Mouse (Mus musculus) lung, postnatal 4 days (tissue): ENCODE results near the gene Mov10.

ENCODE experiments used
- DNase-seq, 2 experiments: peaks; one replicate each; pipeline ENCODE4 v3.0.0; 2021

The Mov10 gene

DNA sequence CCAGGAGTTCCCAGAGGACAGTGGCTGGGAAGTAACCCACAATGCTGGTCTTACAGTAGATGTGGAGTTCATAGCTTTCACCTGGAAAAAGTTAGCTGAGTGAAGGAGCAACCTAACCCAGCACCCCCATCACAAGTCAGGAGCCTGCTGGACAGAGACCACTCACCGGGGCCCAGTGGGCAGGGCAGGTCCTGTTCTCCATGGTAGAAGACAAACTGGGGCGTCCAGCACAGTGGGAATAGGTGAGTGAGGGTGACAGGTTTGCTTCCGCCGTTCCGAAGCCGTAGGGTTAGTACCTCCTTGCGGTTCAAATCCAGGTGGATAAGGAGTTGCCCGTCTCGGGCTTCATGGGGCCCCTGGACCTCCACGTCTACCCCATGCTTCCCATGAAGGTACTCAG is 14.1 kb downstream of the Mov10 start:
- DNase-seq: no peak

GRCm38 (mm10) chr3:104801481-104801880 is 16.9 kb downstream of the Mov10 start:
- no peak for DNase-seq

GRCm38 (mm10) chr3:104800681-104801080 is 17.7 kb downstream of the Mov10 start:
- DNase-seq: no peak

DNA sequence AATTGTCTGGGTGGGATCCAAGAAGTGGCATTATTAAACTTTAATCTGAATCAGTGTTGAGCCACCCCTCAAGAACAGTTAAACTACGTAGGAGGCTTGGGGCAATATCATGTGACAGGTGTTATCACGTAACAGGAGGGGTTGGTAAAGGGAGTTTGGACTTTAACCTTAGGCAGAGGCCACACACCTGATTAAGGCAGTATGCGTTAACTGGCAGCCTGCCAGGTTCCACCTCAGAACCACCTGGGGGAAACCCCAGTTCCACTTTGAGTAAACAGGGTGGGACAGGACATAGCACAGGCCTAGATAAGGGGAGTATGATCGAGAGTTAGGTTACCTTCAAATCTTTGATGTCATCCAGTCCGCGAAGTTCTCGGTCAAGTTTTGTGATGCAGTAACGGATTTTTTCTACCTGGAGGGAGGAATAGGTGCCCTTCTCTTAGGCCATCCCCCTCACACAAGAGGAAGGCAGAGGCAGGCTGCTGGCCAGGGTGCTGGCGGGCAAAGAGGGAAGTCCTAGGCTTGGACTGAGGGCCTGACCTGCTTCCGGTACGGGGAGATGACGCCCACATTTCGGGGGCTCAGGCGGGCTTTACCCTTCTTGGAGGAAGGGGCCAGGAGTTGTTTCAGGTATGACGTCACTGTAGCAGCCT is 21.8 kb downstream of the Mov10 start:
- peak; percentile 47 to 61 for DNase-seq

DNA sequence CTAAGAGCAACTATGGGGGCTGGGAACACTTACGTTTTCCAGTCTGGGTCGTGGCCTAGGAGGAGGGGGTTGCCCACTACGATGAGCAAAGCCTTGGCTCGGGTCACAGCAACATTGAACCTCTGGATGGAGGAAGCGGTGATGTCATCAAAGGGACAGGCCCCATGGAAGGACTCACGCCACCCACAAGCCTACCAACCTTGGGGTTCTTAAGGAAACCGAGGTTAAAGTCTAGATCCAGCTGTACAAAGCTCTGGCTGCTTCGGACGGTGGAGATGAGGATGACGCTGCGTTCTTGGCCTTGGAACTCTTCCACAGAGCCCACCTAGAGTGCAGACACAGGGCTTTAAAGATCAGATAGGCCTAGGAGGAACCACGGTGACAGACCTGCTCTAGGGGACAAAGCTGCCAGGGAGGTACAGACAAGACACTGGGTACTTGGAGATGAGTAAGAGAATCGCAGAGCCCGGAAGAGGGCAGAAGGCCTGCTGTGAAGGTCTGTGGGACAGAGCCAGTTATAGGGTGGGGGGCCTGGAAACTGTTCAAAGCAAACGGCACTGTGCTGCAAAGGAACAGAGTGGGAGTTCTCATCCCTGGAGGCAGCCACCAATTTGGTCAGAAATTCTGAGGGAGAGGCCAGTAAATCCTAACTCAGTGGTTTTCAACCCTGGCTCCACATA is 22.6 kb downstream of the Mov10 start:
- DNase-seq: no peak

DNA sequence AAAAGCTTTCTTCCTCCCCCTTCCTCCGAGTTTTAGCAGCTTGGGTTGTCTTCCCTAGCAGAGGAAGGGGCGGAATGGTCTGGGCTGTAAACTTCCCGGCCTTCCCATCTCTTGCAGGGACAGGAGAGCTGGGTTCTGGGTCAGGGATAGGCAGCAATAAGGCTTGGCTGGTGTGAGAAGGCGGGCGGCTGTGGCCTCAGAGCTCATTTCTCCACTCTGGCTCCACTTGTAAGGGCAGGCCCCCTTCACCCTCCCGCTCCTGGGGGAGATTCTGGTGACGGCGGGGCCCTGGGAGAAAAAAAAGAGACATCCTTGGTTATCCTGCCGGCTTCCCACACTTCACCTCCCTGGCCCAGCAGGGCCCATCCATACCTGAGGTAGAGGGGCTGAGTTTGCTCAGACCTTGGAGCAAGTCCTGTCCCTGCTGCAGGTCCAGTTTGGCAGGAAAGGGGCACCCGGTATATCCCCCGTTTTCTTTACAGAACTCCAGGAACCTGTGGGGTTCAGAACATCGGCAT is 23.4 kb downstream of the Mov10 start:
- DNase-seq: peak in 1 of 2 experiments; percentile 33

GRCm38 (mm10) chr3:104793871-104794828 is 24.2 kb downstream of the Mov10 start:
- DNase-seq: peak; percentile 98

DNA sequence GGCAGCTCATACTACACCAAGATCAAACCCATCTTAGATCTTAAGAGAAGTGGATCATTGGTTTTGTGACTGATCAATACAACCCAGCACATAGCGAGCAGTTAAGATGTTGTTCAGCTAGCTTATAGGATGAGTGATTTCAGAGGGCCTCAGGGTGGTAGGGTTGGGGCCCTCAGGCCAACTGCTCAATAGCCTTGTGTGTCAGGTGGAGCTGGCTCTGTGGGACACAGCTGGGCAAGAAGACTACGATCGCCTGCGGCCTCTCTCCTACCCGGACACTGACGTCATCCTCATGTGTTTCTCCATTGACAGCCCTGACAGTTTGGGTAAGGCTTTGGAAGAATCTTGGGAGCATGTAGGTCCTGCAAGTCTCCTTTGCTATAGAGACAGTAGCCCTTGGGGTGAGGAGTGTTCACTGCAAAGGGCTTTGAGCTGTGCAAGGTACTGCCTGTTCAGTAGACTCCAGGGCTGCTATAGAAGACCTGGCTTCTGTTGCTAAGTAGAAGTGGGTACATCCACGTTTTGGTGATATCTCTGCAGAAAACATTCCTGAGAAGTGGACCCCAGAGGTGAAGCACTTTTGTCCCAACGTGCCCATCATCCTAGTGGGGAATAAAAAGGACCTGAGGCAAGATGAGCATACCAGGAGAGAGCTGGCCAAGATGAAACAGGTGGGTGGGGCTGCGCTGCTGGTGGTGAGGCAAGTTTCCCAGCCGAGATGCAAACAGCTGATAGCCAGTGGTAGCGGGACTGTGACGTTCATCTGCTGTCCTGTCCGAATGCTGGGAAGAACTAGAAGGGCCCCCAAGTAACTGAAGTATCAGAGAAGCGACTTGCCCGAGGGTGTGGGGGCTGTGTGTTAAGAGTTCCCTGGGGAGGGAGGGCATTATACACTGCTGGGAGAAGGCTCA is 25.7 kb downstream of the Mov10 start:
- peak in 1 of 2 experiments; percentile 34 for DNase-seq

DNA sequence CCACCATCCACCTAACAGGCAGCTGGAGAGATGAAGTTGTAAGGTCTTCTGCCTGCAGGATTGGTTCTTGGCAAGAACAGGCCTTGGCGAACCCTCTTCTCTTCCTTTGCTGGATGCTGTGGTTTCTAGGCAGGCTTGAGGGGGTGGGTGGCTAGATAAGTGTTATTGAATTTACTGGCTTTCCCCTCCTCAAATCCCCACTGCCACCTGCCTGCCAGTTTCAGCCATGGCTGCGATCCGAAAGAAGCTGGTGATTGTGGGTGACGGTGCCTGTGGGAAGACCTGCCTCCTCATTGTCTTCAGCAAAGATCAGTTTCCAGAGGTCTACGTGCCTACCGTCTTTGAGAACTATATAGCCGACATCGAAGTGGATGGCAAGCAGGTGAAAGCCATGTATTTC is 26.7 kb downstream of the Mov10 start:
- DNase-seq: no peak

DNA sequence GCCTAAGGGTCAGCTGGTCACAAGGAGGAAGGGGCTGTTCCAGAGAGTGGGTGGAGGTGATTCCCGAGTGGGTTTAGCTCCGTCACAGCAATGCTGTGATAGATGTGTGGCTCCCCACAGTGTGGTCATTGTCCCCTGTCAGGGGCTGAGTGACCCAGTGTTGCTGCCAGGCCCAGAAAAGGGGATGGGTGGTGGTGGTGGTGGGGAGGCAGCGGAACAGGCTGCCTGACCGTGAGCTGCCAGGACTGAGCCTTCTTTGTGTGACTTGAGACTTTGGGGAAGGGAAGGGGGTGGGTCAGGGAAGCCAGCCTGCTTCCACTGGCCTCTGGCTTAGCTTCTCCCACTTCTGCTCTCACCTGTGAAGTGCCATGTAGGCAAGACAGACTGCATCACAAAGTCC is 27.3 kb downstream of the Mov10 start:
- peak in 1 of 2 experiments; percentile 36 for DNase-seq

- DNase-seq: peak; percentile 50 to 56
Observed at GRCm38 (mm10) chr3:104790401-104790937, 27.9 kb downstream of the Mov10 start.

DNA sequence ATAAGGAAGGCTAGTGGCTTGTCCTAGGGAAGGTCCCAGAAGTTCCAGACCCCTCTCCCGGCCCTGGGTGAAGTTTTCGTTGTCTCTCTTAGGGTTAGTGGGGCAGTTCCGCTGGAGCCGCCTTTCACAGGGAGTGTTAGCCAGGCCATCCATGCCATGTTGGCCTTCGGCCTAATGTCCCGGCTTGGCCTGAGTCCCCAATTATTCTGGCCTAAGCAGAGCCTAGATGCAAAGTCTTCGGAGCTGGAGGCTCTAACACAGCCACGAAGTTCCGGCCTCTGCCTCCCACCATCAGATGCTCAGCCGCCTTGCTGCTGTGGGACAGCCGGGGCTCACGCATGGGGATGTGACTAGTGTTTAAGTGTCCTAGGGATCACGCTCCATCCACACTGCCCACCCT is 28.5 kb downstream of the Mov10 start:
- DNase-seq: peak; percentile 63 to 76

DNA sequence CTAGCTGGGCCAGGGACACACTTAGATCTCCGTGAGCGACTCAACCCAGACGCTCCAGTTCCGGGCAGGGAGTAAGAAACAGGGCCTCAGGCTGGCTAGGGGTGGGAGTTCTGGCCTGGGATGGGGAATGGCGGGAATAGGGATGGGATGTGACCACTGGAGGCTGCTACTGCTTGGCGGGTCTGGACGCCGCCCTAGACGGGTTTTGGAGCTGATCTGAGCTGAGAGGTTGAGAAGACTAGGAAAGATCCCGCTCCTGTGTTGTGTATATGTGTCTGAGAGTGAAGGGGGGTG is 29.1 kb downstream of the Mov10 start:
- DNase-seq: peak; percentile 52 to 56

- DNase-seq: peak; percentile 90 to 91
Observed at GRCm38 (mm10) chr3:104788561-104789311, 29.6 kb downstream of the Mov10 start.

GRCm38 (mm10) chr3:104788075-104788474 is 30.3 kb downstream of the Mov10 start, which contains the start of gene Rhoc:
TSS of gene Rhoc (plus strand) at chr3:104788375.
- DNase-seq: no peak

DNA sequence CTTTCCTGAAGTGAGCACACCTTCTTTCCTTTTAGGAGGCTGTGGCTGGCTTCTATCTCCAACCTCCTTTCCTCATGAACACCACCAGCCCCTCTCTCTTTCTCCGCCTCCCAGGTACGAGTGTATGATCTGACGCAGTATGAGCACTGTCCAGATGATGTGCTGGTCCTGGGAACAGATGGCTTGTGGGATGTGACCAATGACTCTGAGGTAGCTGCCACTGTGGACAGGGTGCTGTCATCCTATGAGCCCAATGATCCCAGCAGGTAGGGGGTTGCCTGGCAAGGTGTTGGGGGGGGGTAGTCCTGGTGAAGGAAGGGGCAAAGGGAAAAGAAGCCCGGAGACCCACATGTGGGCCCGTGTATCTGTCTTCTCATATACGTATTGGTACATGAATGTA is 33.1 kb downstream of the Mov10 start:
- no peak for DNase-seq

DNA sequence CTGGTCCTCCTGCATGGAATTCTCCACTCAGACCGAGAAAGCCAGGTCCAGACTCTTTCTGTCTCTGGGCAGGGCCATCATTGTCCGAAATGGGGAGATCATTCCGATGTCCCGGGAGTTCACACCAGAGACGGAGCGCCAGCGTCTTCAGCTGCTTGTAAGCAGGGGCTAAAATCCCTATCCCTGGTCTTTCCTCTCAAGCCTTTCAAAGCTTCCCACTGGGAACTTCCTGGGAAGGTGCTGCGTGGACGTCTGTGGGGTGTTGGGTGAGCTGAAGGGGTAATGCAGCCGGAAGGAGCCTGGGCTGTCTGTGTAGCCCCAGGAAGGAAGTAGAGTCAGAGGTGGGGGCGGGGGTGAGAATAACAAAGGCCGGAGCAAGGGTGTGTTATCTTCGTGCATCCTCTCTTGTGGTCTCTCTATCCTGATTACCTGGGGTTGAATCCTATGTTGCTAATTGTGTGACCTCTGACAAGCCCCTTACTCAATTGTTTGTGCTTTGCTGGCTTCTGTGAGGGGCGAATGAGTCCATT is 34.3 kb downstream of the Mov10 start:
- DNase-seq: peak; percentile 55 to 65

GRCm38 (mm10) chr3:104782061-104782681 is 36.2 kb downstream of the Mov10 start:
- DNase-seq: peak; percentile 59 to 76

- peak; percentile 49 to 50 for DNase-seq
Observed at GRCm38 (mm10) chr3:104781471-104781903, 36.9 kb downstream of the Mov10 start, which contains the start of gene Fam19a3. TSS of gene Fam19a3 (minus strand) at chr3:104781840.
